Comparison of ENCODE assay signal across 12 mouse cellular contexts in the genomic region with DNA sequence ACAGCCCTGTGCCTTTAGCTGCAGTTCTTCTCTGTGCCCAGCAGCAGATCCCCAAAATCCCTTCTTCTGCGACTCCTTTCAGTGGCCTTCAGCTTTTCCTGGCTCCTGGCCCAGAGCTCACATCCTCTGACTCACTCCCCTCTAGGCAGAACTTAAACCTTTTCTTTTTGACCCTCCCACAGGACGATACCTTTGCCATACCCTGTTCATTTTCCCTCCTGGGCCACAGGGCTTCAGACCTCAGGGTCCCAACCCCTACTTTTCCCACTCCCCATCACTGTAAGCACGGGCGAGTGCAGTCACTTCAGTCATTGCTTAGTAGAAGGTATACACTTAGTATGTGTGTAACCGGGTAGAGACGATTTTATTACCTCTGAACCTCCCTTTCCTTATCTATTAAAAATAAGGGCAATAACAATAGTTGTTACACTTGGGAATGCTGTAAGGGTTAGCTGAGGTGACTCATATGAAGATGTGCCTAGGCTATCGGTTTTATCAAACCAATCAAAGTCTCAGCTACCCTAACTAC. TPM values are rescaled to one million over a fixed set of nuclear protein-coding genes. Genes with fewer than 3 reads are reported as not detected.
DNase-seq lines count a peak whose midpoint lies in the region; ATAC-seq and TF ChIP-seq lines count a peak whose summit lies in the region.
"Had no signal": no experiment of that assay in that cellular context is flagged by ENCODE, and none has a peak within 500 bp of the region (broad histone marks: within the 10 kb centered on the region; RNA-seq: fewer than 3 reads in every experiment).

No protein-coding gene starts in this region.

- peaks cover 12% of the 10 kb centered on the region; the same call in 1 of the 2 replicates for H3K27me3 ChIP-seq in kidney, embryonic 16.5 days (ENCODE audit: insufficient read depth, low read length)
- H3K27me3 ChIP-seq in MEL (ENCODE audit: control insufficient read depth in 1 of 2, insufficient read depth in 2 of 2, low read length in 2 of 2): no peaks in the 10 kb centered on the region
- H3K27me3 ChIP-seq in heart, postnatal 0 days (ENCODE audit: control insufficient read depth, insufficient read depth, low read length): no peaks in the 10 kb centered on the region

- no peak overlapping the region for H3K4me3 ChIP-seq in kidney, embryonic 16.5 days (ENCODE audit: low read length)
- H3K4me3 ChIP-seq in MEL (ENCODE audit: control insufficient read depth in 1 of 2, insufficient read depth in 1 of 2, low read depth in 2 of 2, low read length in 2 of 2): peak overlapping the region; percentile 61 to 65
- H3K4me3 ChIP-seq in heart, postnatal 0 days (ENCODE audit: low read depth, low read length): no peak overlapping the region
- H3K4me3 ChIP-seq: megakaryocyte, embryonic 14.5 days; neural tube, embryonic 12.5 days had no signal

- no peak for TF ChIP-seq RAD21 in MEL (IDR thresholded peaks at IDR 0.05; ENCODE audit: low read depth, low read length)

- peak; percentile 14 for DNase-seq in kidney, postnatal 14 days
- DNase-seq in 3T3-L1 (ENCODE audit: low read depth, low spot score) (peak; percentile 87), MEL (ENCODE audit: low read depth, low spot score) (peak; percentile 86)
- DNase-seq in heart, postnatal 0 days (ENCODE audit: low spot score): no peak
- DNase-seq in spleen, postnatal 4 days (ENCODE audit: low spot score in 2 of 2): no peak
- no peak for DNase-seq in thymus, postnatal 25 days
- DNase-seq: gastrocnemius, postnatal 25 days had no signal

- no peak for TF ChIP-seq CTCF in MEL (IDR thresholded peaks at IDR 0.05 in 2 of 3, conservative IDR thresholded peaks at IDR 0.05 in 1 of 3; ENCODE audit: control insufficient read depth in 1 of 3, insufficient read depth in 1 of 3, low read depth in 2 of 3, low read length in 3 of 3, poor library complexity in 1 of 3, severe bottlenecking in 1 of 3)
- no peak for TF ChIP-seq CTCF in heart, postnatal 0 days (IDR thresholded peaks at IDR 0.05; ENCODE audit: low read depth)

- H3K9ac ChIP-seq in kidney, embryonic 16.5 days (replicated peaks; ENCODE audit: low read length): no peak overlapping the region
- H3K9ac ChIP-seq in MEL (ENCODE audit: control insufficient read depth, low read depth, low read length, poor library complexity, severe bottlenecking): peak overlapping the region; percentile 59
- H3K9ac ChIP-seq in heart, postnatal 0 days (replicated peaks; ENCODE audit: low read depth, low read length): no peak overlapping the region
- H3K9ac ChIP-seq: neural tube, embryonic 12.5 days had no signal

- H3K27ac ChIP-seq in kidney, embryonic 16.5 days (ENCODE audit: low read length): no peak overlapping the region
- H3K27ac ChIP-seq in MEL (ENCODE audit: control insufficient read depth, low read depth, low read length): no peak overlapping the region; the same call in 1 of the 2 replicates
- H3K27ac ChIP-seq in heart, postnatal 0 days (ENCODE audit: low read depth): no peak overlapping the region
- H3K27ac ChIP-seq: neural tube, embryonic 12.5 days had no signal

- TF ChIP-seq EP300 in MEL (IDR thresholded peaks at IDR 0.05; ENCODE audit: low read depth in 1 of 2, low read length in 2 of 2): no peak
- TF ChIP-seq EP300 in heart, postnatal 0 days (IDR thresholded peaks at IDR 0.05; ENCODE audit: low read depth): no peak

- no peaks in the 10 kb centered on the region for H3K4me1 ChIP-seq in kidney, embryonic 16.5 days (ENCODE audit: insufficient read depth, low read length)
- peaks cover 0 to 7% of the 10 kb centered on the region in 2 experiments; a peak in 2 of 4 replicates for H3K4me1 ChIP-seq in MEL (ENCODE audit: control insufficient read depth in 1 of 2, insufficient read depth in 2 of 2, low read length in 2 of 2)
- H3K4me1 ChIP-seq in heart, postnatal 0 days (ENCODE audit: control insufficient read depth, insufficient read depth): no peaks in the 10 kb centered on the region
- H3K4me1 ChIP-seq: megakaryocyte, embryonic 14.5 days; neural tube, embryonic 12.5 days had no signal

- H3K9me3 ChIP-seq in kidney, embryonic 16.5 days (ENCODE audit: low read length): no peaks in the 10 kb centered on the region
- H3K9me3 ChIP-seq in MEL (replicated peaks; ENCODE audit: insufficient read depth, low read length): no peaks in the 10 kb centered on the region
- no peaks in the 10 kb centered on the region for H3K9me3 ChIP-seq in heart, postnatal 0 days (replicated peaks; ENCODE audit: control insufficient read depth, low read length)
- H3K9me3 ChIP-seq: megakaryocyte, embryonic 14.5 days; neural tube, embryonic 12.5 days had no signal

- no peak overlapping the region for H3K4me2 ChIP-seq in kidney, embryonic 16.5 days (replicated peaks; ENCODE audit: low read depth, low read length)
- H3K4me2 ChIP-seq in heart, postnatal 0 days (ENCODE audit: low read depth, low read length): peak overlapping the region; percentile 47; the same call in 1 of the 2 replicates
- H3K4me2 ChIP-seq: neural tube, embryonic 12.5 days had no signal

- no peaks in the 10 kb centered on the region; the same call in 1 of the 2 replicates for H3K79me2 ChIP-seq in MEL (ENCODE audit: control insufficient read depth, insufficient read depth, low read length, poor library complexity)

- 62% methylated on average over 7 of the region's 7 CpGs for WGBS in kidney, embryonic 16.5 days
- WGBS in heart, postnatal 0 days: 62% methylated on average over 7 of the region's 7 CpGs

- no peaks in the 10 kb centered on the region for H3K36me3 ChIP-seq in kidney, embryonic 16.5 days (ENCODE audit: insufficient read depth, low read length)
- H3K36me3 ChIP-seq in MEL (ENCODE audit: control insufficient read depth in 1 of 2, insufficient read depth in 2 of 2, low read length in 2 of 2): peaks cover 0 to 3% of the 10 kb centered on the region in 2 experiments; a peak in 1 of 4 replicates
- H3K36me3 ChIP-seq in heart, postnatal 0 days (replicated peaks; ENCODE audit: control insufficient read depth, insufficient read depth, low read length): no peaks in the 10 kb centered on the region
- H3K36me3 ChIP-seq: neural tube, embryonic 12.5 days had no signal

- no peak for ATAC-seq in kidney, embryonic 16.5 days (ENCODE audit: low FRiP score, low TSS enrichment)
- ATAC-seq in heart, postnatal 0 days (ENCODE audit: insufficient read depth, low read depth): no peak; the same call in 1 of the 2 replicates

- no peak for TF ChIP-seq POLR2A in MEL (IDR thresholded peaks at IDR 0.05; ENCODE audit: control insufficient read depth in 1 of 2, insufficient read depth in 1 of 2, low read depth in 1 of 2, low read length in 2 of 2, poor library complexity in 1 of 2)

TF ChIP-seq in MEL, 35 proteins besides CTCF, POLR2A, EP300 and RAD21:
- TF ChIP-seq SMC3 (IDR thresholded peaks at IDR 0.05; ENCODE audit: low read depth, low read length) (peak; percentile 22; the same call in 1 of the 2 replicates), UBTF (IDR thresholded peaks at IDR 0.05; ENCODE audit: borderline replicate concordance, insufficient read depth, low read depth, low read length) (no peak), RCOR1 (IDR thresholded peaks at IDR 0.05; ENCODE audit: low read depth, low read length) (peak; percentile 12; the same call in 1 of the 2 replicates)
TF ChIP-seq in MEL: peak in this region for 2.

RNA-seq across cellular contexts. Expression of a gene that starts 7.0 kb away (rescaled TPM):
- polyA plus RNA-seq in kidney, embryonic 16.5 days (2015; fragmentation: Nextera tagmentation; extraction: Ambion mirVana): not detected in 2 replicates
- total RNA-seq in MEL (2012; rRNA removed): not detected in 2 replicates
- polyA plus RNA-seq in MEL (2012; ENCODE audit: insufficient read depth in 1 of 2, insufficient read length in 2 of 2, low read depth in 1 of 2, low replicate concordance in 2 of 2, missing spikeins in 1 of 2): not detected
- total RNA-seq in heart, postnatal 0 days (2014; rRNA removed; ENCODE audit: low replicate concordance): not detected in 2 replicates
- not detected in 2 replicates for polyA plus RNA-seq in heart, postnatal 0 days (2015; fragmentation: Nextera tagmentation; extraction: Ambion mirVana)
- total RNA-seq: gastrocnemius, postnatal 25 days had no signal
- polyA plus RNA-seq: limb, embryonic 11.5 days; neural tube, embryonic 12.5 days; testis, adult 2 months had no signal

RNA-seq across cellular contexts. Expression of a gene that starts 25.5 kb away (rescaled TPM):
- 54.9 and 64.7 TPM in 2 replicates for polyA plus RNA-seq in kidney, embryonic 16.5 days (2015; fragmentation: Nextera tagmentation; extraction: Ambion mirVana)
- not detected in 2 replicates for total RNA-seq in MEL (2012; rRNA removed)
- polyA plus RNA-seq in MEL (2012; ENCODE audit: insufficient read depth in 1 of 2, insufficient read length in 2 of 2, low read depth in 1 of 2, low replicate concordance in 2 of 2, missing spikeins in 1 of 2): not detected
- not detected in 2 replicates for total RNA-seq in heart, postnatal 0 days (2014; rRNA removed; ENCODE audit: low replicate concordance)
- 0.05 TPM in 1 of 2 replicates, not detected in the other for polyA plus RNA-seq in heart, postnatal 0 days (2015; fragmentation: Nextera tagmentation; extraction: Ambion mirVana)
- total RNA-seq: gastrocnemius, postnatal 25 days had no signal
- polyA plus RNA-seq: limb, embryonic 11.5 days had no signal

Comparison
In these comparisons a context has a peak if more than half of its experiments do, and no peak if none do; other contexts are left out.
1. DNase-seq: peak in kidney, postnatal 14 days (single experiment), 3T3-L1 (single experiment) and MEL (single experiment); none in heart, postnatal 0 days (single experiment), spleen, postnatal 4 days (0 of 2) and thymus, postnatal 25 days (single experiment).
2. H3K4me3 ChIP-seq: peak in MEL (2 of 2); none in kidney, embryonic 16.5 days (single experiment) and heart, postnatal 0 days (single experiment).
3. RNA of a gene that starts 25.5 kb away (polyA plus RNA-seq): 54.9 to 64.7 TPM in kidney, embryonic 16.5 days; 0.05 TPM in heart, postnatal 0 days and not detected in MEL; every median in the first group is over 10 times any median in the second.